Mouse (Mus musculus) heart, postnatal 10 days (tissue): ENCODE data around the gene Serinc5. TPM values are rescaled to one million over a fixed set of nuclear protein-coding genes. Genes with fewer than 3 reads are reported as not detected.
A peak's percentile ranks its signal among the peaks of the same experiment; 100 is the strongest.
"Not testable (repeated sequence)": the region's sequence is repeated elsewhere in the genome, so short reads cannot be mapped to it uniquely, and the experiment has no call there.

Experiments
- DNase-seq, 2 experiments: peaks; one replicate each; pipeline ENCODE4 v3.0.0; 2021
- intact Hi-C: fragments of 180-260 bp; cut with DNase I; formaldehyde crosslinking; loops from one replicate; pipeline ENCODE4 v1.15.1; 2025
- total RNA-seq, 2 experiments: library from RNA; stranded (reverse); gene quantifications; 2 replicates each; pipeline ENCODE4 v1.2.3; 2021

The Serinc5 gene
- 10 to 100 TPM; 30.7 to 36.8 TPM for total RNA-seq

DNA sequence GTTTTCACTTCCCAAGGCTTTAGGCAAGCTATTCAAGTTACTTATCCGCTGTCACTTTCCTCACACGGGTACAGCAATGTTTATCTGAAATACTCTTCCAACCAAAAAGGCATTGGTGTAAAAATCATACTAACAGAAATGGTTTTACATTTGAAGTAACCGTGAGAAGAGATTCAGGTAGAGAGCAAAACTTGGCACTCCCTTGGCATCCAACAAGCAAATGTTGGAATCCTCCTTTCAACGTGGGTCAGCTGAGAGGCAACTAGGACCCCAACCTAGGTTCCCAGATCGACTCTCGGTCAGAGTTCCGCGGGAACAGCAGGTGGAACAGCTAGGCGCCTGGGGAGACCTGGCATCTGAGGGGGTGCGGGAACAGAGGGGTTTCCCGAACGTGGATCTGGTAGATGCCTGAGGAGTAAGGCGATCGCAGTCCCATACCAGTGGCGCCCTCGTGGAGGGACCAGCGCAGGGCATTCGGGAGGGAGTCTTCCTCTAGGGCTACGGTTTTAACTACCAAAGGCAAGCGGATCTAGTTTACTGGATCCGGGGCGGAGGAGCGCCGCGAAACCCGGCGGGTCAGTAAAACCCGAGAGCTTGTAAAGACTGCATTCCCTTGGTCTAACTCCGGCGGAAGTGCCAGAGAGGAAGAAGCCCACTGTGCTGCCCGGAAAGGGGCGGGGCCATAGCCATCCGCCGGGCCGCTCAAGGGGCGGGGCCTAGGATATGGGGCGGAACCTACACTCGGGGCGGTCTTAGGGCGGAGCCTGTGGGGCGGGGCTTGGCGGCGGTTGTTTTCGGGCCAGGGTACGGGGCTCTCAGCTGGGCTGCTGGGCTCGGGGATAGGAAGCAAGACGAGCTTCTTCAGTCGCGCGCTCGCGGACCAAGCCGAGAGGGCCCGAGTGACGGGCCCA lies at the start of gene Serinc5:
Gene Serinc5, plus strand, starts transcription at position 781 of the 911 bp plus-strand sequence.
- intact Hi-C loops, result no loop called here

DNA sequence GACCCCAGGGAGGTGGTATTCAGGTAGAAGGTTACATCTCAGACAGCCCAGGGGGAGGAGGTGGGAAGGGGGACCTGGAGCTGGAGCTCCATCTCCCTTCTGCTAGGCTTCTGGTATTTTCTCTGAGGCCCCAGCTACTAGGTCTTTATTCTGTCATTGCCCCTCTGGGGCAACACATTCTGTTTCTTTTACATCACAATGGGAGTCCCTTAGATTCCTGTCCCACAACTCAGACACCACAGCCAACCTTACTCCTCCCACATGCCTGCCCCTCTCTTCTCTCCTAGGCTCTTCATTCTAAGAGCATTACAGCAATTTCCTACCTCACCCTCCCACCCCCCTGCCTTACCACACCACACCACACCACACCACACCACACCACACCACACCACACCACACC lies 34.8 kb upstream of the Serinc5 start, which contains the start of gene Spz1:
Gene Spz1, minus strand, starts transcription at position 101 of the 400 bp plus-strand sequence.
- no peak for DNase-seq
- intact Hi-C loops, result no loop called here

More for the DNA sequence above, at the start of gene Serinc5:
- peak; percentile 99 for DNase-seq

DNA sequence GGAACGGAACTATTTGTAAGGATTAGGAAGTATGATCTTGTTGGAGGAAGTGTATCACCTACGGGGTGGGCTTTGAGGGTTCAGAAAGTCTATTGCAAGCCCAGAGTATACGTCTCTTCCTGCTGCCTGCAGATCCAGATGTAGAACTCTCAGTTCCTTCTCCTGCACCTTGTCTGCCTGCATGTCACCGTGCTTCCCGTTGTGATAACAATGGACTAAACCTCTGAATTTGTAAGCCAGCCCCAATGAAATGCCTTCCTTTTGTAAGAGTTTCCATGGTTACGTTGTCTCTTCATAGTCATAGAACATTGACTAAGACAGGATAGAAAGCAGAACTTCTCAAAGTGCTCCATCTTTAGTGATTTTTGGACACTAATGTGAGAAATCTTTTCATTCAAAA lies 34.2 kb upstream of the Serinc5 start:
- intact Hi-C loops, result no loop called here
- DNase-seq, result no peak

DNA sequence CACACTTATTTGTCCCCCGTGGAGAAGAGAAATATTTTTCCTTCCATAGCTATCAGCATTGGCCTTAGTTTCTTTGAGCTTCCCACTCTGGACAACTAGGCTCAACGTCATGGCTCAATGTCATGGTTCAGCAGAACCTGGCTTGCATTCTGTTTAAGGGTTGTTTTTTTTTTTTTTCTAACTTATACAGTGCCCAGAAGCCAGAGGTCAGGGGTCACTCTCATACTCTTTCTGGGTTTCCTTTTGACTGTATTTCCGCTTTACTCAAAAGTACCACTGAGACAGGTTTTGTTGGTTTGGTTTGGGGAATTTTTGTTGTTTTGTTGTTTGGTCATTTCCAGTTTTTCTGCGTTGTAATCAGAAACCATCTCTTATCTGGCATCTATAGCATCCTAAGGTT lies 32.7 kb upstream of the Serinc5 start:
- no peak for DNase-seq
- intact Hi-C loops, result no loop called here

DNA sequence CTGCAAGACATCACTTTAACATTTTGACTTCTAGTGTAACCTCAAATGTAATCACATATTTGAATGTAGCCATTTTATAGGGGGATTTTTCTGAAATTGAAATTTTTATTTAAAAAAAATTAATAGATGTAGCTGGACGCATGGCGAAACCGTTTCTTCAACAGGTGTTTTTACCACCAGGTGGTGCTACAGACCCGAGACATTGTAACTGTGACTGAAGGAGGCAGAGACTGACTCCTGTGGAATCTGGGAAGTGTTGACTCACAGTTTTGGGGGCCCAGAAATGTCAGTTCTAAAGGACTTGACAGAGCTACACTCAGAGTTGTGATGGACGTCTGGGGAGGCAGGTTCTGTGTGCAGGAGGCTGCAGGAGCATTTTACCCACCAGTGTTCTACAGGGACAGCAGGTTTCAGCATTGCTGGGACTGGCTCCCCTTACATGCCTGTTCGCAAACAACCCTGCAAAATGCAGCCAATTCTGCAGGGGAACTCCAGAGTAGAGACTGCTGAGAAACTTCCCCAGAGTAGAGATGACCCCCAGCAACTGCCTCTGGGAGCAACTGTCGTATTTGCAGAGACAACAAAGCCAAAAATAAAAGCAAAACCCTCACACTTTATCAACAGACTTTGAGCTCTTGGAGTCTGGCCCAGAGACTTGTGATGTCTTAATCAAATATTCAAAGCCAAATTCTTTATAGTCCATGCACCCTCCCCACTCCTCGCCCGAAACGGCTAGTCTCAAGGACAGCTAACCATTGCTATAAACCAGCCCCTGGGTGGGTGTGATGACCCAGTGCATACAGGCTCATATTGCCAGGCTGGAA lies 30.5 kb upstream of the Serinc5 start:
- peak; percentile 88 to 91 for DNase-seq
- intact Hi-C loops, result loop anchor here (1.0 kb wide), 2 partner anchors 50 to 160 kb away; partner anchors contain the start of gene Zfyve16

DNA sequence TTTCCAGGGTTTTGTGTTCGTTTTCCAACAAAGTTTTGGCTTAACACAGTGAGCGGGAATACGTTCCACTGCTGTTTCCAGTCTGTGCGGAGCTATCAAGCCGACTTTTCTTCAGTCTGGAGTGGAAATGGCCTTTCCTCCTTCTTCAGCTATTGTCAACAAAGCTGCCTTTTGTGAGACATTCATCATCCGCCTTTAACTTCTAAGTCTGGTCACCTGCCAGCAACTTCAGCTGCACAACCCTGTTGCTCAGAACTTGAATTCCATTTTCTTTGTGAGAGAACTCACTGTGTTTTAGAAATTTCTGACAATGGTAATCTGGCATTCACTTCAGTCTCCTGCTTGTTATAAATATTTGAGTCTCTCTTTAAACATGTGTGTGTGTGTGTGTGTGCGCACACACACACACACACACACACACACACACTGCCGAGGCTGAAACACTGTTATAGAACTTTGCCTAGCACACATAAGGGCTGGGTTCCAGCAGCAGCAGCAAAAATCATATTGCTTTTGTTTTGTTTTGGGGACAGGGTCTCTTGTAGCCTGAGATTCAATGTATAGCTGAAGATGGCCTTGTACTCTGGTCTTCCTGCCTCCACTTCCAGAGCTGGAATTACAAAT lies 26.7 kb upstream of the Serinc5 start:
- intact Hi-C loops, result no loop called here
- DNase-seq, result peak; percentile 56 to 58

DNA sequence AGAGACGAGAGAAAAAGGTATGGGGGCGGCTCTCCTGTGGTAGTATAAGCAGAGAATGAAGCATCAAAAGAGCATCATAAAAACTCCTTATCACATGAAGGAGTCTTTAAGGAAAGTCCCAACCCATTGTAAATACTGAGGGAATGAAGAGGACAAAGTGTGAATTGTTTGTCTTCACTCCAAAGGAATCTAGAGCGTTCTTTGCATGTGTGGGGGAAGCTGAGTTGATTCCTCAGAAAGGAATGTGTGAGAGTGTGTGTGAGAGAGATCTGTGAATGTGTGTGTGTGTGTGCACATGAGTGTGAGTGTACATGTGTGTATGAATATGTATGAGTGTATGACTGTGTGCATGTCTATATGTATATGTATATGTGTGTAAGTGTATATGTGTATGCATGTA lies 22.2 kb upstream of the Serinc5 start:
- intact Hi-C loops, result no loop called here
- DNase-seq, result no peak

DNA sequence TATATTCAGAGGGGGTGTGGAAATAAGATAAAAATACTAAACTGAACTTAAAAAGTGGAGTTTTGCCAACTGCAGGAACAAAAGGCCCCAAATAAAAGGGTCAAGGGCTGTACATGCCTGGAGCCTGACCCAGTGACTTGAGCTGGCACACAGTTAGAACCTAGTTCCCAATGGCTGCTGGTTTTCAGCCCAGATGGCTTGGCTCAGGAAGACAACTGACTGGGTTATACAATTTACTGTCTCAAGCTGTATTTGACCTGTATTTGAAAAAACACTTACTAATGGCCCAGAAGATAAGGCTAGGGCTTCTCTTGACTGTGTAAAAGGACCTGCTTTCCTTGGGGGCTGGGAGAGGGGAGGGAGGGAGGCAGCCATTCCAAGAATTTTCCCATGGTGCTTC lies 21.6 kb upstream of the Serinc5 start:
- DNase-seq, result peak; percentile 37 to 44
- intact Hi-C loops, result no loop called here

DNA sequence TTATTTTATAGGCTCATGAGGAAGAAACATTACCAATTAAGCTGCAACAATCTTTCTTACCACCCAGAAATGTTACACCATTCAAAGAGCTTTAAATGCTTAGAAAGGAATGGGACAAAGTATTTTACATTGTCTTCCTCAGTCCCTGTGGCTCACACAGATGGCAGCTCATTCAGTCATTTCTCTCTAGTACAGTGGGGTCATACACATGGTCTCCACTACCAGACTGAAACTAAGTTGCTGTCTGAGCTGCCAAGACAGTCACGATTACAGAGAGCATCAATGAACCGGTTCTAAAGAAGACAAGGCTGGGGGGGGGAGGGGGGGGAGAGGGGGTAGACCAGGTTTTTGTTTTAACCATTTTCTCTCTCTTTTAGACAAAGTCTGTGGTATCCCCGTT lies 19.7 kb upstream of the Serinc5 start:
- intact Hi-C loops, result no loop called here
- DNase-seq, result no peak

DNA sequence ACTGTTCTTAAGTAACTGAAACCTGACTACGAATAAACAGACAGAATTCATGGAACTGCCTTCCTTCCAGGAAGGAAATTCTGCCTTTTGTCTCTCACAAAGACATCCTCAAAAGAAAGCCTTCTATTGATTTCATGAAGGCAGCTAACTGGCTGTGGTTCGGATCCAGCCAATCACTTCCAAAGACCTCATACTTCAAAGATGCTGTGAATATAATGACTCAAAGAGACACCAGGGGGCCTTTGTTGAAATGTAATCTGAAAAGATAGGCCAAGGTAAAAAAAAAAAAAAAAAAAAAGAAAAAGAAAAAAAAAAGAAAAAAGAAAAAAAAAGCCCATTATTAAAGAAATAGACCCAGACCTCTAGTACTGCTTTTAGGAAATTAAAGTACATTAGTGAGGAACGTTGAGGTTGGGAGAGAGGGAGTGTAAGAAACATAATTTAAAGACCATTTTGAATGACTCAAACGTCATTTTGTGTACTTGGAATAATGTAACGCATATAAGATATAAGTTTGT lies 18.6 kb upstream of the Serinc5 start:
- intact Hi-C loops, result no loop called here
- no peak for DNase-seq

DNA sequence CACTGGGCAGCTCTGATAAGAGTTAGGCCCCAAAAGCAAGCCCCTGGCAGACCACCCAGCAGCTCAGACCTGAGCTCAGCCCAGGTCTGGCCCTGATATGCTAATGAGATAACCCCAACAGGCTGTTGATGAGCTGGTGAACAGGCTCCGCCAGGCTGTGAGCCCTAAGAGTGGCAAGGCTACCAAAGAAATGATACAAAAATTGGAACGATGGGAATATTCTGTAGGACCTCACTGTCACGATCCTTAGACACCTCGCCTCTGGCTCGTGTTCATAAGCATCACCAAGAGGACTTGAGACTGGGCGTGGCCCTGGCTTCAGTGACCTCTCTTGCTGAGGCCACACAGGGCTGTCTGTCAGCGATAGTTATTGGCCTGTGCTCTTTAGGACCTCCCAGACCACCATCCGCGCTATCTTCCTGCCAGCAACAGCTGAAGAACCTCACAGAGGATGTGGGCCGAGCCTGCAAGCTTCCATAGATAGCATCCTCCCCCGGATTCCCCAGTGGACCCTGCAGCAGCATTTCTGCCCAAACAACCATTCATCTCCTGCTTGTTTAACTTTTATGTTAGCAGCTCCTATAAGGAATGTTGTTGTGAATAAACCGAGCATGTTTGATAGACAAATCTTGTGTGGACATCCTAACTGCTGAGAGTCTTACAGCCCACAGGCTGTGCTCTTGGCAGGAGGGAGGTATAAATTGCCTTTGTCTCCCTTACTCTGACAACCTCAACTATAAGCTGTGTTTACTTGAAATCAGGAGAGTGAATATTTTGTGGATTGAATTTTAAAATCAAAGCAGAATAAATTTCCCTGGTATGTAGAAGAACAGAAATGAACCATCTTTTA lies 17.9 kb upstream of the Serinc5 start:
- peak; percentile 82 for DNase-seq
- intact Hi-C loops, result no loop called here

DNA sequence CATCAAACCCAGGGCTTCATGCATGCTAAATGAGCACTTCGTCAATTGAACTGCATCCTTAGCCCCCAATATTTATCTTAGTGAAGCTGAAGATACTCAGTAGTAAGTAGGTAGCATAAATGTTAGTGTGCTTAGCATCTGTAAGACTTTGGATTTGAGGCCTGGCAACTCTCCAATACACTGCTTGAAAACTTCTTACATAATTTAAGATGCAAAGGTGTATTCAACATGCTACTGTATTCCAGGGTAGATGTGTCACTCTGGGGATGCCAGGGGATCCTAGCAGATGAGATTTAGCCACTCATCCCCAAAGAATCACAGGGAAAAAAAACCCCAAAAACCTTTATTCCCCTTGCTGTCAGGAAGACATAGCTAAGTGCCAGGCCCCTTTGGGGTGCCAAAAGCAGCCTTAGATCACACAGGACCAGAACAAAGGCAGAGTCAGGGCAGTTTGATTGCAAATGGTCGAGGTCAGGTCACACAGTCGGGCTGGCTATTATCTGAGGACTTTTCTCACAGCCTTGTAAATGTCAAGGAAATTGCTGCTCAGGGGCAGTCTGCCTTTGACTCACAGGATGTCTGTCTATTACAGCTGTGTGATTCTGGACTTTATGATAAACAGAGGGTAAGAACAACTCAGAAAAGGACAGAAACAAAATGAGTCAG lies 17.0 kb upstream of the Serinc5 start:
- intact Hi-C loops, result no loop called here
- no peak for DNase-seq

DNA sequence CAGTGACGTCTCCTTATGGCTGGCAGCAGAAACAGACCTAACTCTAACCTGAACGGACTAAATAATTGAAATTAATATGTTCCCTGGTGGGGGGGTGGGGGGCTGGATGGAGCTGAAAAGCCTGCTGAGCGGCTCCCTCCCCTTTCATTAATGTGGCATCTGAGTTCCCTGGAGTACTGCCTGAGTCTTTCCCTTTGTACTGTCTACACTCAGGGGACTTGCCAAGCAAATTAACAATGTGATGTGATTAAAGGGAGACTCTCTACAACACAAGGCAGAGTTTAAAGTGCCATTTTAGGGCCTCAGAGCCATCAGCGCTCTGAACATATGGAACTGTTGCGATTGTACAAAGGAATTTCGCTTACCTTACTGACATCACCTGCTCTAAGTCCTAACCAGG lies 16.4 kb upstream of the Serinc5 start:
- intact Hi-C loops, result no loop called here
- no peak for DNase-seq

DNA sequence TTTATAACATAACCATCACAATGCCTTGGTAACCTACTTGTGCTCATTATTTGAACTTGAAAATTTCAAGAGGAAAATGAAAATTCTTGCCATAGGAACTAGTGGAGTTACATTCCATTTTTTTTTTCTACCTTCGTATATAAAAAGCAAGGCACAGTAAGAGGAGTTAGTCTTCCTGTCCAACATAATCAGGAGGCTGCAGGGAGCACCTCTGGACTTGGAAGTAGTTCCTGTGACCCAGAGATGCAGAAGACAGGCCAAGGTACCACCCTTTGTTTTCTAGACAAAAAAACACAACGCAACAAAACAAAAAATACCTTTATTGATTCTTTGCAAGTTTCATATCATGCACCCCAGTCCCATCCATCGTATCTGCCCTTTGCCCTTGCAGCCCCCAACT lies 16.0 kb upstream of the Serinc5 start:
- intact Hi-C loops, result no loop called here
- no peak for DNase-seq

DNA sequence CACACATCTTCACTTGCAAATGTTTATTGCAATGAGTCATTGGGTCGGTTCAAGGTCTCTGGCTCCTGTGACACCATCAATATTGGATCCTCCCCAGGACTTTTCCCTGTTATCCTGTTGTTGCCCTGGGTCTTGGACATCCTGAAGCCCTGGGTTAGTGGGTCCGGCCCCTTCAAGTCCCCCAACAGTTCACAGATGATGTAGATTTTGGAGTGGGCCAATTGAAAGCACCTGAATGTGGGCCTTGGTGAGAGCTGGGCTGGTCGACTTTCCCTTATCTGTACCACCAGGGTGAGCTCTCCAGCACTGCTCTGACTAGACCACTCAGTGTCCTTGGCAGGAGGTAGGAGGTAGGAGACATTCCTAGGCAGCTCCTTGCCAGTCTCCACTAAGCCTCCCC lies 15.5 kb upstream of the Serinc5 start:
- intact Hi-C loops, result no loop called here
- DNase-seq, result no peak

DNA sequence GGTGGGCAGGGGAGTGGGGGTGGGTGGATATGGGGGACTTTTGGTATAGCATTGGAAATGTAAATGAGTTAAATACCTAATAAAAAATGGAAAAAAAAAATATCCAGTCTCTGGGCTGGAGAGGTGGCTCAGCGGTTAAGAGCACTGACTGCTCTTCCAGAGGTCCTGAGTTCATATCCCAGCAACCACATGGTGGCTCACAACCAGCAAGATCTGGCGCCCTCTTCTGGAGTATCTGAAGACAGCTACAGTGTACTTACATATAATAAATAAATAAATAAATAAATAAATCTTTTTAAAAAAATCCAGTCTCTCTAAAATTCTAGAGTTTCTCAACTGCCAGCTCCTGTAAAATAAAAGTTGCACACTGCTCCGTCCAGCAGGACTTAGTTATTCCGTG lies 5.6 kb upstream of the Serinc5 start:
- not testable (repeated sequence) for DNase-seq

DNA sequence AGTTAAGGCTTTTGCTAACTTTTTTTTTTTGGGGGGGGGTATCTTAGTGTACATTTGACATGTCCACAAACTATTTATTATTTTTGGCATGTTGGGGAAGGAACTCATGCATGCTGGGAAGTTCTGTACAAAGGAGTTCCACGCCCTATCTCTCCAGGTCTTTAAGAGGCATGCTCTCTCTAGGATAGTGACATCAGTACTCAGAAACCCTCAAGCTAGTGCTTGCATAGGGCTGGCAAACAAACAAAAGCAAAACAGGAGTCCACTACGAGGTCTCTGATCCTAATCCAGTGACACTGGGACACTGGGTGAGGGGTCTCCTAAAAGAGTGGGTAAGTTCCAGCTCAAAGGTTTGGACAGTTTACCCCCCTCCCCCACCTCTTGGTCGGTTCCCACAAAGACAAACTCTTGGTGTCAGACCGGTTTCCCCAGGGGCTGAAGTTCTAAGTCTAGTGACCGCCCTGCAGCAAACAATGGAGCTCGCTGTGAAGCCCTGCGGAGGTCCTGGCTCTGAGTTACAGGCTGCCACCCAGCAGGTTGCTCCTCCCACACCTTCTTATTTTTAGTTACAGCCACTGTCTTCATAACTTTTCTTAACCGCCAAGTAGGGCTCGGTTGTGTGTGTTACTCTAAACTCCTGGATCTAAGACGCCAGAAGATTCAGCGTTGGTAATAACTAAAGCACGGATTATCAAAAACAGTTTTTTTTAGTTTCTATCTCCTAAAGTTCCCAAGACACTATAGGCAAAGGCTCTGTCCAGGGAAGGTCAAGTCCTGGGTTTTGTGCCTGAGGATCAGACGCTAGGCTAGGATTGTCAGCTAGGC lies 1.2 kb upstream of the Serinc5 start:
- intact Hi-C loops, result no loop called here

More for the DNA sequence above, 5.6 kb upstream of the Serinc5 start:
- intact Hi-C loops, result not testable (repeated sequence)

DNA sequence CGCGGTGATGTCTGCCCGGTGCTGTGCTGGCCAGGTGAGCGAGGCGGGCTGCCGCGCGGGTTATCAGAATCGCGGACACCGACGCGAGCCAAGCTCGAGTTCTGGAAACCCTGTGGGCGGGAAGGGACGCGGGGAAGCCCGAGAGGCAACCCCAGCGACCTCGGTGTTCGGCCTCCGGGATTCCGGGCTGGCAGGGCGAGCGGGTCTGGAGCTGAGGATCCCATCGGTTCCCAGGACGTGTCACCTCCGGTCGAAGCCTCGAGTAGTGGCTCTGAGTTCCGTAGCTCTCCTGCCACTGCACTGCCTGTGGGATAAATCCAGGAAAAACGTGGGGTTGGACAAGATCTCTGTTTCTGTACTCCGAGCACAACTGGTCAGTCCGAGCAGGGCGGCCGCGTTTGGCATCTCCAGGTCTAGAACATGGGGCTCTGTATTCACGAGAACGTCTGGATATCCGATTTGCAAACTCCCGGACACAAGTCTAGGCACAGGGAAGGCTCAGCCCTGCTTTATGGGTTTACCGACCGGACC lies 428 bp downstream of the Serinc5 start:
- DNase-seq, result no peak
- intact Hi-C loops, result no loop called here

More for the DNA sequence above, 1.2 kb upstream of the Serinc5 start:
- peak; percentile 76 to 77 for DNase-seq
